Comparison of ENCODE assay signal across 7 mouse cellular contexts in the genomic region with DNA sequence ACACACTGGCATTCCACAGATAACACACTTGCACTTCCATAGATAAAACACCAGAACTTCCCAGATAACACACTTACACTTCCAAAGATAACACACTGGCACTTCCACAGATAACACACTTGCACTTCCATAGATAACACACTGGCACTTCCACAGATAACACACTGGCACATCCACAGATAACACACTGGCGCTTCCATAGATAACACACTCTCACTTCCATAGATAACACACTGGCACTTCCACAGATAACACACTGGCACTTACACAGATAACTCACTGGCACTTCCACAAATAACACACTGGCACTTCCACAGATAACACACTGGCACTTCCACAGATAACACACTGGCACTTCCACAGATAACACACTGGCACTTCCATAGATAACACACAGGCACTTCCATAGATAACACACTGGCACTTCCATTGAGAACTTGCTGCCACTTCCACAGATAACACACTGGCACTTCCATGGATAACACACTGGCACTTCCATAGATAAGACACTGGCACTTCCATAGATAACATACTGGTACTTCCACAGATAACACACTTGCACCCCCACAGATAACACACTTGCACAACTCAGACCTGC.
DNase-seq lines count a peak whose midpoint lies in the region; ATAC-seq and TF ChIP-seq lines count a peak whose summit lies in the region.
"Not testable (repeated sequence)": the region's sequence is repeated elsewhere in the genome, so short reads cannot be mapped to it uniquely, and the experiment has no call there.

No protein-coding gene starts in this region.

- TF ChIP-seq RAD21 in CH12.LX (IDR thresholded peaks at IDR 0.05; ENCODE audit: low read depth, low read length) = not testable (repeated sequence)

- not testable (repeated sequence) for H3K27me3 ChIP-seq in CH12.LX (replicated peaks); kidney, adult 2 months (replicated peaks; ENCODE audit: control insufficient read depth, insufficient read depth, low read length); lung, embryonic 14.5 days (ENCODE audit: insufficient read depth, low read length)

- H3K79me2 ChIP-seq in CH12.LX (replicated peaks; ENCODE audit: control insufficient read depth, extremely low read depth, insufficient read depth, poor library complexity, severe bottlenecking) = not testable (repeated sequence)

- dilution Hi-C loops in CH12.LX (cut with MboI; ENCODE audit: extremely low pct_ligation_motif_present, extremely low pct_unique_long_range_greater_than_20kb, low sequenced_read_pairs) = not testable (repeated sequence)

- peak; percentile 70 for ATAC-seq in granulocyte monocyte progenitor cell, adult 5-6 weeks (replicated peaks; ENCODE audit: poor library complexity, severe bottlenecking)
- ATAC-seq in lung, embryonic 14.5 days (ENCODE audit: insufficient read depth) = not testable (repeated sequence)
- ATAC-seq in monocyte, adult 5-6 weeks (replicated peaks; ENCODE audit: insufficient number of reproducible peaks, low FRiP score, low TSS enrichment, poor library complexity, severe bottlenecking) = peak; percentile 93

- WGBS in kidney, adult 2 months = 78% methylated on average over 1 of the region's 1 CpGs
- WGBS in lung, embryonic 14.5 days = 71% methylated on average over 1 of the region's 1 CpGs

- not testable (repeated sequence) for H3K27ac ChIP-seq in CH12.LX (ENCODE audit: insufficient read depth, low read depth); embryonic fibroblast, embryonic 13.5 days (ENCODE audit: insufficient read depth, low read length); kidney, adult 2 months (ENCODE audit: insufficient read depth, low read depth, low read length); lung, embryonic 14.5 days (ENCODE audit: low read depth)

- H3K4me3 ChIP-seq in CH12.LX (replicated peaks in 1 of 3; ENCODE audit: low read depth in 2 of 3, low read length in 2 of 3, poor library complexity in 1 of 3); embryonic fibroblast, embryonic 13.5 days (ENCODE audit: insufficient read depth, low read length); kidney, adult 2 months (ENCODE audit: insufficient read depth, low read depth, low read length); lung, embryonic 14.5 days (ENCODE audit: low read depth, low read length): not testable (repeated sequence)

- H3K4me2 ChIP-seq in CH12.LX (ENCODE audit: insufficient read depth, low read depth, poor library complexity, severe bottlenecking); lung, embryonic 14.5 days: not testable (repeated sequence)

- not testable (repeated sequence) for H3K9me3 ChIP-seq in CH12.LX (replicated peaks; ENCODE audit: low read length); lung, embryonic 14.5 days (ENCODE audit: low read depth, low read length)

- TF ChIP-seq POLR2A in CH12.LX (IDR thresholded peaks at IDR 0.05; ENCODE audit: low read depth, low read length); kidney, adult 2 months (IDR thresholded peaks at IDR 0.05; ENCODE audit: low read depth, low read length): not testable (repeated sequence)
- peak; percentile 19; the same call in 1 of the 2 replicates for TF ChIP-seq POLR2A in embryonic fibroblast, embryonic 13.5 days (IDR thresholded peaks at IDR 0.05; ENCODE audit: low read depth, low read length)

- H3K9ac ChIP-seq in CH12.LX (ENCODE audit: insufficient read depth, low read depth); lung, embryonic 14.5 days: not testable (repeated sequence)

- not testable (repeated sequence) for TF ChIP-seq CTCF in CH12.LX (conservative IDR thresholded peaks at IDR 0.05 in 1 of 2, IDR thresholded peaks at IDR 0.05 in 1 of 2; ENCODE audit: low read depth in 2 of 2, low read length in 2 of 2); embryonic fibroblast, embryonic 13.5 days (IDR thresholded peaks at IDR 0.05; ENCODE audit: borderline replicate concordance, insufficient read depth, low read length); kidney, adult 2 months (conservative IDR thresholded peaks at IDR 0.05; ENCODE audit: insufficient read depth, insufficient read length, low read depth, low read length); lung, embryonic 14.5 days (IDR thresholded peaks at IDR 0.05; ENCODE audit: low read depth)

- not testable (repeated sequence) for DNase-seq in CH12.LX (ENCODE audit: extremely low read depth)
- peak; percentile 17 for DNase-seq in kidney, adult 2 months
- DNase-seq in lung, embryonic 14.5 days = peak; percentile 35
- peak; percentile 27 for DNase-seq in retina, postnatal 1 day

- in situ Hi-C loops in CH12.LX (cut with MboI; ENCODE audit: low pct_ligation_motif_present, low pct_unique_long_range_greater_than_20kb, low sequenced_read_pairs) = not testable (repeated sequence)

- not testable (repeated sequence) for H3K36me3 ChIP-seq in CH12.LX (replicated peaks in 1 of 2; ENCODE audit: control insufficient read depth in 1 of 2, insufficient read depth in 1 of 2, low read length in 1 of 2); kidney, adult 2 months (ENCODE audit: control insufficient read depth, insufficient read depth, low read length); lung, embryonic 14.5 days (ENCODE audit: insufficient read depth)

- H3K4me1 ChIP-seq in CH12.LX (ENCODE audit: control insufficient read depth in 1 of 2, insufficient read depth in 2 of 2); embryonic fibroblast, embryonic 13.5 days (ENCODE audit: control insufficient read depth, insufficient read depth, low read length); kidney, adult 2 months (ENCODE audit: control insufficient read depth, insufficient read depth, low read length); lung, embryonic 14.5 days (ENCODE audit: insufficient read depth): not testable (repeated sequence)

- TF ChIP-seq EP300 in CH12.LX (IDR thresholded peaks at IDR 0.05; ENCODE audit: low read length) = not testable (repeated sequence)

TF ChIP-seq in CH12.LX, 34 proteins besides CTCF, POLR2A, EP300 and RAD21:
- TF ChIP-seq PAX5 (IDR thresholded peaks at IDR 0.05; ENCODE audit: low read length) = 0 out of 2 replicates have a peak, but pooled peaks have one; percentile 44
